Mouse (Mus musculus) MEL (cell line): ENCODE data around the gene Nt5e. TPM values are rescaled to one million over a fixed set of nuclear protein-coding genes. Genes with fewer than 3 reads are reported as not detected.

ENCODE experiments used
- DNase-seq: peaks from one replicate; pipeline ENCODE4 v3.0.0; 2011; ENCODE audit warnings: low read depth, low spot score
- H3K27ac ChIP-seq: 2 replicates; pipeline ENCODE4 v1.5.1; 2012; ENCODE audit warnings: low read depth, mild to moderate bottlenecking, control low read depth, low read length, moderate library complexity; ENCODE audit not compliant: control insufficient read depth
- H3K27me3 ChIP-seq, 2 experiments: fragments of 150-350 bp in 1 of 2; sonication (generic) in 1 of 2; 2 replicates each; pipeline ENCODE4 v1.6.1; 2012; ENCODE audit warnings: low read length in 2 of 2, mild to moderate bottlenecking in 2 of 2, improper control_type of control experiment in 1 of 2, moderate library complexity in 1 of 2; ENCODE audit not compliant: insufficient read depth in 2 of 2, control insufficient read depth in 1 of 2
- H3K36me3 ChIP-seq, 2 experiments: 2 replicates each; pipeline ENCODE4 v1.6.1; 2012 to 2014; ENCODE audit warnings: low read length in 2 of 2, improper control_type of control experiment in 1 of 2, inconsistent platforms in 1 of 2, mild to moderate bottlenecking in 1 of 2; ENCODE audit not compliant: insufficient read depth in 2 of 2, control insufficient read depth in 1 of 2
- H3K4me1 ChIP-seq, 2 experiments: fragments of 150-350 bp in 1 of 2; sonication (generic) in 1 of 2; 2 replicates each; pipeline ENCODE4 v1.6.1; 2012; ENCODE audit warnings: low read length in 2 of 2, improper control_type of control experiment in 1 of 2, mild to moderate bottlenecking in 1 of 2; ENCODE audit not compliant: insufficient read depth in 2 of 2, control insufficient read depth in 1 of 2
- H3K4me3 ChIP-seq, 2 experiments: fragments of 150-350 bp in 1 of 2; sonication (generic) in 1 of 2; 2 replicates each; pipeline ENCODE4 v1.5.1; 2012; ENCODE audit warnings: low read depth in 2 of 2, low read length in 2 of 2, mild to moderate bottlenecking in 2 of 2, moderate library complexity in 2 of 2, control low read depth in 1 of 2, improper control_type of control experiment in 1 of 2; ENCODE audit not compliant: control insufficient read depth in 1 of 2, insufficient read depth in 1 of 2
- H3K79me2 ChIP-seq: 2 replicates; pipeline ENCODE4 v1.6.1; 2012; ENCODE audit warnings: mild to moderate bottlenecking, low read length, moderate library complexity; ENCODE audit not compliant: control insufficient read depth, poor library complexity, insufficient read depth
- H3K9ac ChIP-seq: 2 replicates; pipeline ENCODE4 v1.6.1; 2012; ENCODE audit warnings: low read depth, mild to moderate bottlenecking, control low read depth, low read length, moderate library complexity; ENCODE audit not compliant: control insufficient read depth, poor library complexity, severe bottlenecking
- H3K9me3 ChIP-seq: fragments of 150-350 bp; sonication (generic); replicated peaks from 2 replicates; pipeline ENCODE4 v1.6.1; 2012; ENCODE audit warnings: mild to moderate bottlenecking, low read length, improper control_type of control experiment, moderate library complexity; ENCODE audit not compliant: insufficient read depth
- CHD1 ChIP-seq: IDR thresholded peaks from 2 replicates; pipeline ENCODE4 v1.6.1; 2012; ENCODE audit warnings: low read depth, mild to moderate bottlenecking, inconsistent platforms, low read length, improper control_type of control experiment
- CHD2 ChIP-seq: IDR thresholded peaks from 2 replicates; pipeline ENCODE4 v1.6.1; 2011; ENCODE audit warnings: low read length, improper control_type of control experiment
- CTCF ChIP-seq, 3 experiments: IDR thresholded peaks in 2 of 3; conservative IDR thresholded peaks in 1 of 3; 2 replicates each; pipeline ENCODE4 v1.5.1; 2011 to 2012; ENCODE audit warnings: low read length in 3 of 3, low read depth in 2 of 3, mild to moderate bottlenecking in 2 of 3, improper control_type of control experiment in 1 of 3, inconsistent platforms in 1 of 3, mixed read lengths in 1 of 3, moderate library complexity in 1 of 3; ENCODE audit not compliant: control insufficient read depth in 1 of 3, insufficient read depth in 1 of 3, poor library complexity in 1 of 3, severe bottlenecking in 1 of 3
- E2F4 ChIP-seq: IDR thresholded peaks from 2 replicates; pipeline ENCODE4 v1.6.1; 2011; ENCODE audit warnings: low read depth, low read length, improper control_type of control experiment, borderline replicate concordance
- EP300 ChIP-seq, 2 experiments: IDR thresholded peaks; 2 replicates each; pipeline ENCODE4 v1.6.1; 2011; ENCODE audit warnings: improper control_type of control experiment in 2 of 2, low read length in 2 of 2, low read depth in 1 of 2, mild to moderate bottlenecking in 1 of 2
- ETS1 ChIP-seq: IDR thresholded peaks from 2 replicates; pipeline ENCODE4 v1.6.1; 2012; ENCODE audit warnings: low read depth, mild to moderate bottlenecking, inconsistent platforms, low read length, improper control_type of control experiment, moderate library complexity
- GABPA ChIP-seq: IDR thresholded peaks from 2 replicates; pipeline ENCODE4 v1.6.1; 2012; ENCODE audit warnings: low read depth, mild to moderate bottlenecking, inconsistent platforms, low read length, improper control_type of control experiment, moderate library complexity
- HCFC1 ChIP-seq: IDR thresholded peaks from 2 replicates; pipeline ENCODE4 v1.6.1; 2012; ENCODE audit warnings: low read depth, mild to moderate bottlenecking, inconsistent platforms, low read length, improper control_type of control experiment, moderate library complexity
- MXI1 ChIP-seq: IDR thresholded peaks from 2 replicates; pipeline ENCODE4 v1.6.1; 2011; ENCODE audit warnings: mild to moderate bottlenecking, low read depth, low read length, improper control_type of control experiment
- MYC ChIP-seq: IDR thresholded peaks from 2 replicates; pipeline ENCODE4 v1.6.1; 2011; ENCODE audit warnings: low read depth, mild to moderate bottlenecking, low read length, improper control_type of control experiment, moderate library complexity
- NELFE ChIP-seq: IDR thresholded peaks from 2 replicates; pipeline ENCODE4 v1.6.1; 2011; ENCODE audit warnings: low read depth, low read length, improper control_type of control experiment
- NRF1 ChIP-seq: IDR thresholded peaks from 2 replicates; pipeline ENCODE4 v1.6.1; 2014; ENCODE audit warnings: low read depth, mild to moderate bottlenecking, inconsistent platforms, low read length, improper control_type of control experiment, moderate library complexity; ENCODE audit not compliant: poor library complexity, insufficient read depth, severe bottlenecking
- POLR2AphosphoS5 ChIP-seq: IDR thresholded peaks from 2 replicates; pipeline ENCODE4 v1.6.1; 2012; ENCODE audit warnings: low read depth, borderline replicate concordance, mild to moderate bottlenecking, inconsistent platforms, low read length, moderate library complexity, mixed read lengths
- RCOR1 ChIP-seq: IDR thresholded peaks from 2 replicates; pipeline ENCODE4 v1.6.1; 2012; ENCODE audit warnings: low read depth, mild to moderate bottlenecking, inconsistent platforms, low read length, improper control_type of control experiment
- SMC3 ChIP-seq: IDR thresholded peaks from 2 replicates; pipeline ENCODE4 v1.6.1; 2011; ENCODE audit warnings: low read depth, low read length, improper control_type of control experiment
- TAL1 ChIP-seq: IDR thresholded peaks from 2 replicates; pipeline ENCODE4 v1.6.1; 2012; ENCODE audit warnings: mild to moderate bottlenecking, inconsistent platforms, low read length, moderate library complexity, mixed read lengths
- TCF12 ChIP-seq: IDR thresholded peaks from 2 replicates; pipeline ENCODE4 v1.6.1; 2014; ENCODE audit warnings: low read depth, mild to moderate bottlenecking, inconsistent platforms, low read length, improper control_type of control experiment, moderate library complexity
- UBTF ChIP-seq: IDR thresholded peaks from 2 replicates; pipeline ENCODE4 v1.6.1; 2012; ENCODE audit warnings: low read depth, mild to moderate bottlenecking, inconsistent platforms, low read length, improper control_type of control experiment, moderate library complexity, borderline replicate concordance; ENCODE audit not compliant: insufficient read depth
- USF1 ChIP-seq: IDR thresholded peaks from 2 replicates; pipeline ENCODE4 v1.6.1; 2014; ENCODE audit warnings: low read depth, mild to moderate bottlenecking, inconsistent platforms, low read length, improper control_type of control experiment, moderate library complexity
- USF2 ChIP-seq, 2 experiments: IDR thresholded peaks; 2 replicates each; pipeline ENCODE4 v1.6.1; 2011 to 2012; ENCODE audit warnings: improper control_type of control experiment in 2 of 2, low read length in 2 of 2, borderline replicate concordance in 1 of 2, inconsistent platforms in 1 of 2, low read depth in 1 of 2, mild to moderate bottlenecking in 1 of 2; ENCODE audit not compliant: insufficient read depth in 1 of 2
- ZC3H11A ChIP-seq: IDR thresholded peaks from 2 replicates; pipeline ENCODE4 v1.6.1; 2012; ENCODE audit warnings: low read depth, mild to moderate bottlenecking, inconsistent platforms, low read length, improper control_type of control experiment
- ZNF384 ChIP-seq: IDR thresholded peaks from 2 replicates; pipeline ENCODE4 v1.6.1; 2012; ENCODE audit warnings: low read depth, mild to moderate bottlenecking, inconsistent platforms, low read length, improper control_type of control experiment
- polyA plus RNA-seq, 2 experiments: library from polyadenylated mRNA; stranded (reverse) in 1 of 2; unstranded in 1 of 2; fragments of >175 nt in 1 of 2; fragments of >200 nt in 1 of 2; gene quantifications; 2 replicates each; pipeline versions ENCODE4 v1.2.1 to v1.2.4; 2012; ENCODE audit warnings: low replicate concordance in 2 of 2, low read depth in 1 of 2; ENCODE audit not compliant: insufficient read length in 2 of 2, insufficient read depth in 1 of 2, missing spikeins in 1 of 2
- total RNA-seq: library from RNA; depleted of rRNA; stranded (reverse); fragments of 300-350 nt; gene quantifications from 2 replicates; pipeline ENCODE4 v1.2.3, GENCODE M21; 2012

The Nt5e gene
- total and polyA plus RNA-seq, 3 experiments = 0.12 to 0.19 TPM; not detected in 1

DNA sequence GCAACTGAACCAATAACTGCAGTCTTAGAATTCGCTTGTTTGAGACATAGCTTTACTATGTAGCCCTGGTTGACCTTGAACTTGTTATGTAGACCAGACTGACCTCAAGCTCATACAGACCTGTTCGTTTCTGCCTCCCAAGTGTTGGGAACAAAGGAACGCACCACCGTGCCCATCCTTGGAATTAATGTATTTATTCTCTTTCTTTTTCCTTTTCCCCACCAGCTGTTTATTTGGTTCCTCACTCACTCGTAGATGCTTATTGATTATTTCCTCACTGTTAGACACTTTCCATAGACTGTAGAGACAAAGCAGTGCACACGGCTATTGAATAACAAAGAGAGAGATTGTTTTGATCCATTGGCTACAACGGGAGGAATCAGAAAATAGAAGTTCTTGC lies 15.2 kb downstream of the Nt5e start:
- Histone ChIP-seq H3K4me1 (no peaks in the 10 kb centered on the region; a peak in 1 of 4 replicates), H3K4me3 (no peak overlapping the region), H3K9me3 (no peaks in the 10 kb centered on the region), H3K27me3 (no peaks in the 10 kb centered on the region), H3K79me2 (no peaks in the 10 kb centered on the region), H3K27ac (no peak overlapping the region), H3K9ac (no peak overlapping the region), H3K36me3 (no peaks in the 10 kb centered on the region)
- DNase-seq = no peak
- TF ChIP-seq POLR2AphosphoS5 = no peak
- TF ChIP-seq CTCF (IDR thresholded peaks at IDR 0.05 in 2 of 3, conservative IDR thresholded peaks at IDR 0.05 in 1 of 3; ENCODE audit: control insufficient read depth in 1 of 3, insufficient read depth in 1 of 3, low read depth in 2 of 3, low read length in 3 of 3, poor library complexity in 1 of 3, severe bottlenecking in 1 of 3) = no peak
- no peak for TF ChIP-seq ETS1
- no peak for TF ChIP-seq HCFC1
- no peak for TF ChIP-seq E2F4
- no peak for TF ChIP-seq UBTF
- TF ChIP-seq SMC3 = no peak
- TF ChIP-seq ZNF384 = no peak
- TF ChIP-seq ZC3H11A = no peak
- no peak for TF ChIP-seq RCOR1
- no peak for TF ChIP-seq NRF1

DNA sequence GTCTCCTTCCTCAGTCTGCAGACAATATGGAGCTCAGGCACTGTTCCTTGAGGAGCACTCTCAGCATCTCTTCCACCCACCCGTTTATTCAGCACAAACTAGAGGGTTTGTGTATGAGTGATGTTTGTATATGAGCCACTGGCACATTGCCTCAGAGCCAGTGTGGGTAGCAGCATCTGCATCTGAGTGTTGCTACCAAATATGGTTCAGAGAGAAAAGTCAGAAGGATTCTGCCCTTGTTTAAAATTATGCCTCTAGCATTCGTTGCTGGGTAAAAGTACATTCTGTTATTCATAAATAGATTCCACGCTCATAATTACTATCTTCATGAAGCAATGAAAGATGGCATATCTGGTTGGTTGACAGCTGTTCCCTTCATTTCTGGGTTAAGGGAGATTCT lies 15.7 kb downstream of the Nt5e start:
- no peaks in the 10 kb centered on the region for H3K36me3 ChIP-seq
- no peak overlapping the region for H3K27ac ChIP-seq
- DNase-seq = no peak
- H3K27me3 ChIP-seq = no peaks in the 10 kb centered on the region
- TF ChIP-seq GABPA = no peak
- TF ChIP-seq TAL1 = no peak
- no peak for TF ChIP-seq CHD1
- no peak for TF ChIP-seq MXI1
- TF ChIP-seq TCF12 = no peak
- TF ChIP-seq USF2 (IDR thresholded peaks at IDR 0.05; ENCODE audit: borderline replicate concordance in 1 of 2, insufficient read depth in 1 of 2, low read depth in 1 of 2, low read length in 2 of 2) = no peak
- no peak for TF ChIP-seq CTCF (IDR thresholded peaks at IDR 0.05 in 2 of 3, conservative IDR thresholded peaks at IDR 0.05 in 1 of 3; ENCODE audit: control insufficient read depth in 1 of 3, insufficient read depth in 1 of 3, low read depth in 2 of 3, low read length in 3 of 3, poor library complexity in 1 of 3, severe bottlenecking in 1 of 3)
- TF ChIP-seq USF1 = no peak
- no peak for TF ChIP-seq NELFE
- TF ChIP-seq CHD2 = no peak
- TF ChIP-seq MYC = no peak
- no peak for TF ChIP-seq EP300 (IDR thresholded peaks at IDR 0.05; ENCODE audit: low read depth in 1 of 2, low read length in 2 of 2)
- H3K9me3 ChIP-seq = no peaks in the 10 kb centered on the region
- no peak overlapping the region for H3K4me3 ChIP-seq
- no peak overlapping the region for H3K9ac ChIP-seq
- H3K4me1 ChIP-seq = no peaks in the 10 kb centered on the region; a peak in 1 of 4 replicates
- no peaks in the 10 kb centered on the region for H3K79me2 ChIP-seq
